Mouse (Mus musculus) liver, postnatal 0 days (tissue): ENCODE data around the gene Olfr982.

Experiments used
- CTCF ChIP-seq: sonication (generic); IDR thresholded peaks from 2 replicates; pipeline ENCODE4 v1.5.1; 2016; ENCODE audit warnings: antibody characterized with exemption, low read depth
- EP300 ChIP-seq: IDR thresholded peaks from 2 replicates; pipeline ENCODE4 v1.6.1; 2016; ENCODE audit warnings: antibody characterized with exemption, low read depth, mild to moderate bottlenecking

DNA sequence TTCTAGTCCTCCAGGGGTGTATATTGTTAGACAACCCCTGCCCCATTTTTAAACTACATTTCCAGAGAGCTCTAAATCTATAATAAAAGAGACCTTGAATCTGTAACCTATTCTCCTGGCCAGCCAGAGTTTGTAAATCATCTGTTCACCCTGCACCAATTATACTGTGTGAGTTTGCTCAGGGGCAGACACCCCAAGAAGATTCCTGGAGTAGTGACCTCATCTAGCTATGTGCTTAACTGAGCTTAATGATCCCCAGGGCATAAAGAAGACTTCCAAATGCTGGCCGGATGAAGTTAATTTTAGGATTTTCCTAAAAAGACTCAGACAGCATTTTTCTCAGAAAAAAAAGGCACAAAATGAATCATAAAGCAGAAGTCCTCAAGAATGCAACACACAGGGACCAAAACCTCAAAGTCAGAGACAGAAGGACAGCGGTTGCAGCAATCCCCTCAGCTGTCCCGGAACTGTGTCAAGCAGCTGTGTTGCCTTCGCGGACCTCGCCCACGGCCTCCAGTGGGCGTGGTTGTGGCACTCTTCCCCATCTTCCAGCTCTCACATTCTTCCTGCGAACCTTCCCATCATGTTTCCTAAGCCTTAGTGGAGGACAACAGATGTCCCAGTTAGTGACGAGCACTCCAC, 43.1 kb downstream of the Olfr982 start:
- TF ChIP-seq EP300 (no peak), CTCF (no peak)
